Mouse (Mus musculus): ENCODE measurements around the gene Sh3d19.

The Sh3d19 gene

DNA sequence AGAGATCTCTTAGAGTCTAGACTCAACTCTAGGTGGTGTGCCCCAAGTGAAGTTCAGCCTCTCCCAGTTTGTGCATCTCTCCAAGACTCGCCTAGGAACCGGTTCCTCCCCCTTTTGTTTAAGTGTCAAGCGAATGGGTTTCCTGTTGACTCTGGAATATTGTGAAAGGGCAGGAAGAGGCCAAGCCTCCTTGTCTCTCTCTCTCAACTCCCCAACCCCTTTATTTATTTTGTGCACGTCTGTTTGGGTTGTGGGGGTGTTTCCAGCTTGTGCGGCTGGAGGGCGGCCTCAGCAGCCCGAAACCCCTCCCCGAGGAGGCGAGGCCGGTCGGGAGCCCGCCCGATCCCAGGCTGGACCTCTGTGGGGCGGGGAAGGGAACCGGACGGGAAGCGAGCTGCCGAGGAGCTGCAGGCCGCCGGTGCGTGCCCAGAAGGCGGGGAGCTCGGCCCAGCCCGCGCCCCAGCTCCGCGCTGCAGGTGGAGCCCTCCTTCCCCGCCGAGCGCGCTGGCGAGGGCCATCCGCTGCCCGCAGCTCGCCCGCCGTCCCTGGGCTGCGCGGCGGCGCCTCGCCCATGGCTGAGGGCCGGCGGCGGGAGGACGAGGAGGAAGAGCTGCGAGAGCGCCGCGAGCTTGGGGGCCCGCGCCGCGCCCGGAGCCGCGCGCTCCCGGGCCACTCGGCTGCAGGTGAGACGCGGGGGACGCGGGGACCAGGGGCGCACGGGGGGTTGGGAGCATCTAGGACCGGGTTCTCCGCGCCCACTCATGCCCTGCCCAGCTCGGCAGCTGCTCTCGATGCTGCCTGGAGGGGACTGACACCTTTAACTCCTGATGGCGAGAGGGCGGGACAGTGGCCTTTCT, at the start of gene Sh3d19:
Gene Sh3d19 (plus strand): TSS at position 368 of the 857 bp plus-strand sequence.
- DNase-seq (ENCODE audit: low read depth, low spot score), result peak; percentile 90

GRCm38 (mm10) chr3:85922331-85922730, 48.6 kb upstream of the Sh3d19 start:
- no peak for DNase-seq (ENCODE audit: low read depth, low spot score)

- no peak for DNase-seq (ENCODE audit: low read depth, low spot score)
Observed at GRCm38 (mm10) chr3:85923343-85923742, 47.6 kb upstream of the Sh3d19 start.

- peak; percentile 87 for DNase-seq (ENCODE audit: low read depth, low spot score)
Observed at GRCm38 (mm10) chr3:85923954-85924945, 46.7 kb upstream of the Sh3d19 start.

GRCm38 (mm10) chr3:85927296-85927695, 43.6 kb upstream of the Sh3d19 start:
- no peak for DNase-seq (ENCODE audit: low read depth, low spot score)

GRCm38 (mm10) chr3:85928140-85928611, 42.7 kb upstream of the Sh3d19 start:
- no peak for DNase-seq (ENCODE audit: low read depth, low spot score)

- DNase-seq (ENCODE audit: low read depth, low spot score), result no peak
Observed at GRCm38 (mm10) chr3:85929711-85930110, 41.2 kb upstream of the Sh3d19 start.

GRCm38 (mm10) chr3:85930671-85931255, 40.1 kb upstream of the Sh3d19 start:
- DNase-seq (ENCODE audit: low read depth, low spot score), result no peak

GRCm38 (mm10) chr3:85931859-85932258, 39.0 kb upstream of the Sh3d19 start:
- DNase-seq (ENCODE audit: low read depth, low spot score), result no peak

GRCm38 (mm10) chr3:85933586-85933985, 37.3 kb upstream of the Sh3d19 start:
- DNase-seq (ENCODE audit: low read depth, low spot score), result no peak

DNA sequence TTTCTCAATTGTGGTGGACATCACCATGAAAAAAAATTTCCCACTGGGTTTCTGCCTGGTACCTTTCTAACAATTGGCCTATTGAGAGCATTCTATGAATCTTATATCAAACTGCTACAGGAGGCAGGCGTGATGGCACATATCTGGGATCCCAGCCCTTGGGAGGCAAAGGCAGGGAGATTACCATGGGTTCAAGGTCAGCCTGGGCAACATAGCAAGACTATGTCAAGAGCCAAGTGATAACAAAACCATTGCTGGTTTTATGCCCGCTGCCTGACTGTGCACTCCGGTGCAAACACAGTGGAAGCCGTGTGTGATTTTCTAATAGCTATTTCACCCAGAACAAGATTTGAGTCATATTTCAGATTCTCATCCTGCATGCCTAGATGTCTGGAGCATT, 20.0 kb upstream of the Sh3d19 start:
- no peak for DNase-seq (ENCODE audit: low read depth, low spot score)

DNA sequence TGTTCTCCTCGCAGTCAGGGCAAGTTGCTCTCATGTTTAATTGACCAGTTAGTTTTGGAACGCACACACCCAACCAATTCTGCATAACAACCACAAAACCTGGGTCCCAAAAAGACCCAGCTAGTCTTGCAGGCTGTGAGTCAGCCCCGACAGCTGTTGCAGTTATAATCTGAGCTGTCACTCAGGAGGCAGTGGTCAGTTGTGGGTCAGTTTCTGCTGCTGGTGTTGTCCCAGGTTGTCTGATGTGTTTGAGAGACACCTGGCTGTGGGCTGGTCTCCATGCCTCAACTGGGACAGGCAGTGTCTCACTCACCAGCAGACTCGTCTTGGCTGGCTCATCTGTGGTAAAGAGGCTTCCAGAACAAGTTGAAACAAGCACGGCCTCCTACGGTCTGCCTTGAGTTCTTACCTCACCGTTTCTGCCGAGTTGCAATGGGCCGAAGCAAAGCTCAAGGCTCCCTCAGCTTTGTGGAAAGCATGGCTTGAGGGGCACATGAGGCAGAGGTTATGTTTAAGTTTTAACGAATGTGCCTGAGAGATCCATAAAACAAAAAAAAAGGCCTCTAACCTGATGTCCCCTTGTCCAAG, 18.1 kb upstream of the Sh3d19 start:
- peak; percentile 39 for DNase-seq (ENCODE audit: low read depth, low spot score)

DNA sequence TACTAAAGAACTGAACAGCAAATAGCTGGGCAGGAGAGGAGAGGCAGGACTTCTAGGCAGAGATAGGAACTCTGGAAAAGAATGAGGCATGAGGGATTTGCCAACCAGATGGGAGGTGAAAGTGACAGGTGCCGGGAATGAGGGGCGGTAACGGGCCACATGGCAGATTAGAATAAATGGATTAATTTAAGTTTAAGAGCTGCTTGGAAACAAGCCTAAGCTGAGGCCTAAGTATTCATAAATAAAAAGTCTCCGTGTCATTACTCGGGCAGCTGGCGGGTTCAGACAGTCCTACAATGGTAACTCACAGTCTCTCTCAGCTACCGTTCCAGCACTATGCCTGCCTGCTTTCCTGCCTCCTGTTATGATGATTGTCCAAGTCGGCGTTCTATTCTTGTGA, 15.6 kb upstream of the Sh3d19 start:
- no peak for DNase-seq (ENCODE audit: low read depth, low spot score)

GRCm38 (mm10) chr3:85955704-85956103, 15.2 kb upstream of the Sh3d19 start:
- peak; percentile 68 for DNase-seq (ENCODE audit: low read depth, low spot score)

GRCm38 (mm10) chr3:85959669-85960068, 11.2 kb upstream of the Sh3d19 start:
- no peak for DNase-seq (ENCODE audit: low read depth, low spot score)

DNA sequence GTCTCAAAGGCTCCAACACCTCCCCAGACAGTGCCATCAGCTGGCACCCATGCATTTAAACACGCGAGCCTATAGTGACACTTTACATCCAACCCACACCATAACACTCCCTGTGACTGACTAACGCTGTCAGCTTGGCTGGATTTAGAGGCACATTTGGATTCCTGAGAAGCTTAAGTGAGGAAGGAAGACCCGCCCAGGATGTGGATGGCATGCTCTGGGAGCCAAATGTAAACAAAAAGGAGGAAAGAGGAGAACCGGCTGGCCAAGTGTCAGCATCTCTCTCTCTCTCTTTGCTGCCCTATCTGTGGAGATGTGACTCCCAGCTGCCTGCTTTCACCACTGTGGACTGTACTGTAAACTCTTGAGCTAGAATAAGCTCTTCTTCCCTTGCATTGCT, 9.8 kb upstream of the Sh3d19 start:
- DNase-seq (ENCODE audit: low read depth, low spot score), result no peak

- DNase-seq (ENCODE audit: low read depth, low spot score), result no peak
Observed at GRCm38 (mm10) chr3:85965479-85965878, 5.4 kb upstream of the Sh3d19 start.

DNA sequence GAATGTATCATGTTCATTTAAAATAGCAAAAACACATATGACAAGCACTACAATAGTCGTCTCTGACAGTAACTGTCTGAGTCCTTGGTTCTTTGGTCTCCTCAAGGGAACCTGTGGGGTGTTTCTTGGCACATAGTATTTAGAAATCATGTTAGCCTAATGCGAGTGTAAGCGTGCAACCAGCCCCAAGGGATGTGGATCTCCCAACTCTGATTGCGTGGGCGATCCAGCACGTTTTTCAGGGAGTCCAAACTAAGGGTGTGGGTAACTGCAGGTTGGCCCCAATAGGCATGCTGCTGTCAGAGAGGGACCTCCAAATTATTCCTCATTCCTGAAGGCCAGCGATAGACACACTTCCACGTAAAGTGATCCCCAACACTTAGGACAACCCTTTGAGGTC, 1.9 kb upstream of the Sh3d19 start:
- no peak for DNase-seq (ENCODE audit: low read depth, low spot score)

GRCm38 (mm10) chr3:85971599-85971975, 678 bp downstream of the Sh3d19 start:
- peak; percentile 38 for DNase-seq (ENCODE audit: low read depth, low spot score)

- peak; percentile 59 for DNase-seq (ENCODE audit: low read depth, low spot score)
Observed at GRCm38 (mm10) chr3:85973376-85974140, 2.6 kb downstream of the Sh3d19 start.

DNA sequence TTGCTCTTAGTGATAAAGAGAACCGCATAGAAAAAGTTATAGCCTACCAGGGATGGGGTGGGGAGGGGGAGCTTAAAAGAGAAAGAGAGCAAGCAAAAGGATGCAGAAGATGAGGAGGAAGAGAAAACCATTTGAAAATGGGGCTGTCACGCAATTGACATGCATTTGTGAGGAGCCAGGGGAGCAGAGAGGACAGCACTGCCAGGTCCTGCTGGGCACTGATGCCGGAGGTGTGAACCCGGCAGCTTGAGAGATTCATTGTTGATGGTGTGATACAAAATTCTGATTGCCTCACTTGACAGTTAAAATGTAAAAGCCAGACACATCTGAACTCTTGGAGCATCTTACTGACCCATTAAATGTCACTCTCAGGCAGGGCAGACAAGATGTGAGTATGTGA, 3.5 kb downstream of the Sh3d19 start:
- no peak for DNase-seq (ENCODE audit: low read depth, low spot score)

Data from ZHBTc4 (cell line).